Mouse (Mus musculus) lung, postnatal 0 days (tissue): ENCODE measurements at regions not wholly inside any gene's neighbourhood (a gene's known extent, or its start where the extent isn't known, plus 50 kb on each side); places are given as distances from the start of the nearest gene placed in this dataset.

ENCODE experiments used
- ATAC-seq: fragments of 200-750 bp; cut with Nextera tagmentation; 2 replicates; pipeline ENCODE4 v1.8.0; 2017; ENCODE audit warnings: moderate library complexity
- DNase-seq: peaks from one replicate; pipeline ENCODE4 v3.0.0-alpha.2; 2016; ENCODE audit warnings: low spot score
- H3K27ac ChIP-seq: fragments of 300-500 bp; sonication (generic); 2 replicates; pipeline ENCODE4 v1.5.1; 2014; ENCODE audit warnings: antibody characterized with exemption, mild to moderate bottlenecking, low read length, mixed read lengths
- H3K27me3 ChIP-seq: fragments of 300-500 bp; sonication (generic); replicated peaks from 2 replicates; pipeline ENCODE4 v1.6.1; 2014; ENCODE audit warnings: low read length, mixed read lengths; ENCODE audit not compliant: insufficient read depth
- H3K36me3 ChIP-seq: fragments of 300-500 bp; sonication (generic); 2 replicates; pipeline ENCODE4 v1.6.1; 2014; ENCODE audit warnings: low read length, mixed read lengths; ENCODE audit not compliant: insufficient read depth
- H3K4me1 ChIP-seq: fragments of 300-500 bp; sonication (generic); 2 replicates; pipeline ENCODE4 v1.6.1; 2014; ENCODE audit warnings: antibody characterized with exemption, low read depth, low read length, mixed read lengths; ENCODE audit not compliant: insufficient read depth
- H3K4me2 ChIP-seq: fragments of 300-500 bp; sonication (generic); replicated peaks from 2 replicates; pipeline ENCODE4 v1.6.1; 2014; ENCODE audit warnings: low read depth, mild to moderate bottlenecking, low read length, moderate library complexity, mixed read lengths
- H3K4me3 ChIP-seq: fragments of 300-500 bp; sonication (generic); 2 replicates; pipeline ENCODE4 v1.5.1; 2014; ENCODE audit warnings: low read depth, low read length
- H3K9ac ChIP-seq: fragments of 300-500 bp; sonication (generic); replicated peaks from 2 replicates; pipeline ENCODE4 v1.6.1; 2014; ENCODE audit warnings: low read depth, mild to moderate bottlenecking
- H3K9me3 ChIP-seq: fragments of 300-500 bp; sonication (generic); 2 replicates; pipeline ENCODE4 v1.6.1; 2016; ENCODE audit warnings: low read length, mixed read lengths
- CTCF ChIP-seq: IDR thresholded peaks from 2 replicates; pipeline ENCODE4 v1.5.1; 2016; ENCODE audit warnings: antibody characterized with exemption, mild to moderate bottlenecking
- EP300 ChIP-seq: IDR thresholded peaks from 2 replicates; pipeline ENCODE4 v1.6.1; 2016; ENCODE audit warnings: antibody characterized with exemption, mild to moderate bottlenecking, control low read depth
- WGBS: fragments of 180-500 bp; shearing (Covaris S2); extraction: QIAGEN DNeasy Blood & Tissue Kit; methylation state at CpG from one replicate; pipeline ENCODE4 v1.1.7; 2014; 5-methylcytosine and 5-hydroxymethylcytosine counted together

GRCm38 (mm10) chr2:34111286-34111685 is 223.5 kb upstream of the Mvb12b start:
- TF ChIP-seq CTCF (no peak), EP300 (no peak)
- no peak overlapping the region for H3K9ac ChIP-seq
- WGBS: 34% methylated on average over 3 of the region's 3 CpGs

GRCm38 (mm10) chr2:34110582-34110981 is 222.8 kb upstream of the Mvb12b start:
- Histone ChIP-seq H3K4me3 (no peak overlapping the region), H3K27me3 (no peaks in the 10 kb centered on the region), H3K36me3 (no peaks in the 10 kb centered on the region), H3K4me2 (no peak overlapping the region), H3K9me3 (no peaks in the 10 kb centered on the region), H3K9ac (no peak overlapping the region), H3K4me1 (no peaks in the 10 kb centered on the region), H3K27ac (no peak overlapping the region)
- WGBS: 80% methylated on average over 17 of the region's 17 CpGs
- DNase-seq: no peak
- TF ChIP-seq CTCF: no peak
- ATAC-seq: no peak

More at GRCm38 (mm10) chr2:34111286-34111685, 223.5 kb upstream of the Mvb12b start:
- H3K36me3 ChIP-seq: no peaks in the 10 kb centered on the region
- no peak overlapping the region for H3K4me2 ChIP-seq
- H3K4me3 ChIP-seq: no peak overlapping the region
- no peak overlapping the region for H3K27ac ChIP-seq
- DNase-seq (no peak), ATAC-seq (no peak)
- no peaks in the 10 kb centered on the region for H3K27me3 ChIP-seq
- H3K9me3 ChIP-seq: no peaks in the 10 kb centered on the region
- H3K4me1 ChIP-seq: no peaks in the 10 kb centered on the region

GRCm38 (mm10) chr2:34107566-34108303 is 220.0 kb upstream of the Mvb12b start:
- H3K9me3 ChIP-seq: no peaks in the 10 kb centered on the region
- peak; percentile 55 for DNase-seq
- no peak overlapping the region for H3K4me2 ChIP-seq
- TF ChIP-seq EP300: no peak
- no peak for TF ChIP-seq CTCF
- H3K36me3 ChIP-seq: no peaks in the 10 kb centered on the region
- no peak for ATAC-seq
- H3K27me3 ChIP-seq: no peaks in the 10 kb centered on the region
- no peak overlapping the region for H3K9ac ChIP-seq
- H3K4me1 ChIP-seq: no peaks in the 10 kb centered on the region
- H3K4me3 ChIP-seq: no peak overlapping the region
- no peak overlapping the region for H3K27ac ChIP-seq
- 53% methylated on average over 27 of the region's 27 CpGs for WGBS

- no peaks in the 10 kb centered on the region for H3K4me1 ChIP-seq
- no peaks in the 10 kb centered on the region for H3K36me3 ChIP-seq
- no peak overlapping the region for H3K4me3 ChIP-seq
- DNase-seq (peak; percentile 35), ATAC-seq (no peak)
- H3K4me2 ChIP-seq: no peak overlapping the region
- TF ChIP-seq EP300 (no peak), CTCF (no peak)
- H3K27ac ChIP-seq: no peak overlapping the region
- no peak overlapping the region for H3K9ac ChIP-seq
- no peaks in the 10 kb centered on the region for H3K9me3 ChIP-seq
- no peaks in the 10 kb centered on the region for H3K27me3 ChIP-seq
- 38% methylated on average over 15 of the region's 15 CpGs for WGBS
Observed at GRCm38 (mm10) chr2:34106837-34107565, 219.3 kb upstream of the Mvb12b start.

- no peaks in the 10 kb centered on the region for H3K4me1 ChIP-seq
- WGBS: 56% methylated on average over 9 of the region's 9 CpGs
- H3K27me3 ChIP-seq: no peaks in the 10 kb centered on the region
- no peak for DNase-seq
- no peak overlapping the region for H3K27ac ChIP-seq
- H3K36me3 ChIP-seq: no peaks in the 10 kb centered on the region
- ATAC-seq: no peak
- H3K4me3 ChIP-seq: no peak overlapping the region
- H3K9ac ChIP-seq: no peak overlapping the region
- no peaks in the 10 kb centered on the region for H3K9me3 ChIP-seq
- no peak overlapping the region for H3K4me2 ChIP-seq
- TF ChIP-seq CTCF: no peak
- TF ChIP-seq EP300: no peak
Observed at GRCm38 (mm10) chr2:34106245-34106644, 218.5 kb upstream of the Mvb12b start.

GRCm38 (mm10) chr2:34105271-34106051 is 217.7 kb upstream of the Mvb12b start:
- Histone ChIP-seq H3K4me1 (no peaks in the 10 kb centered on the region), H3K4me2 (no peak overlapping the region), H3K27me3 (no peaks in the 10 kb centered on the region), H3K27ac (no peak overlapping the region), H3K4me3 (no peak overlapping the region), H3K9me3 (no peaks in the 10 kb centered on the region), H3K9ac (no peak overlapping the region), H3K36me3 (no peaks in the 10 kb centered on the region)
- DNase-seq (no peak), ATAC-seq (no peak)
- TF ChIP-seq EP300 (no peak), CTCF (no peak)
- WGBS: 70% methylated on average over 13 of the region's 13 CpGs
